Mouse (Mus musculus): Measurements from ENCODE around the gene Mup4.
"Not testable (repeated sequence)": the region's sequence is repeated elsewhere in the genome, so short reads cannot be mapped to it uniquely, and the experiment has no call there.

Mup4 gene

DNA sequence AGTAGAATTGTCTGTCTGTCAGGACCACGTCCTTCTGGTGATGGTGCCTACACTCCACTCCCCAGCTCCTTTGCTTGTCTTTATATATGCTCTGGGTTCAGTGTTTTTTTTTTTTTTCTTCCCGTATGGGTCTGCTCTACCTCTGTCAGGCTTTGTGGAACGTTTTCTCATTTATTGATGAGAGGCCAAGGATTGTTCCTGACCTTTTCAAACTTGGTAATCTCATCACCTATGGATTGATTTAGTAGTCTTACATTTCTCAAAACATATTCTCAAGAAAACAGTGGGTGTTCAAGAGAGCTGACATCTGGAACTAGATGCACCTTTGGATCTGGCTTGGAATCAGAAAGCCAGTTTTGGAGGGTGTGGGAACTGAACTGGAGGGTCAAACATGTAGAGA, at the start of gene Mup4:
TSS of gene Mup4 (minus strand) at position 101 of the 400 bp plus-strand sequence.
- DNase-seq (ENCODE audit: low read depth, low spot score) = no peak

DNA sequence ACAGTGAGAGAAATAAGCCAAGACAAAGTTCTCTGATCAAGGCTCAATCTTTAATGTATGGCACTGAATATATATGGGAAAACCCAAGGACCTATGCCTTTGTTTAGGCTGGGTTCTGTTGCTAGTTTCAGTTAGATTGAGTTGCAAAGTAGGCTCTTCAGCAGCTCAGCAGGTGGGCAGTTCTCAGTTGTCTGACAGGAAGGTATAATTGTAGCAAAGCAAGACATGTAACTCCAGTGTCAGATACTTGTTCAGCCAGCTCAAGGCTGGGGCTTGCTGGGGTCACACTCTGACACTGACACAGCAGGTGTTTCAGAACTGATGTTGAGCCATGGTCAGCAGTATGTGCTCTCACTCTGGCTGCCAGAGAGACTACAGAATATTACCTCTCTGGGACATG, 37.4 kb upstream of the Mup4 start:
- not testable (repeated sequence) for DNase-seq (ENCODE audit: low read depth, low spot score)

DNA sequence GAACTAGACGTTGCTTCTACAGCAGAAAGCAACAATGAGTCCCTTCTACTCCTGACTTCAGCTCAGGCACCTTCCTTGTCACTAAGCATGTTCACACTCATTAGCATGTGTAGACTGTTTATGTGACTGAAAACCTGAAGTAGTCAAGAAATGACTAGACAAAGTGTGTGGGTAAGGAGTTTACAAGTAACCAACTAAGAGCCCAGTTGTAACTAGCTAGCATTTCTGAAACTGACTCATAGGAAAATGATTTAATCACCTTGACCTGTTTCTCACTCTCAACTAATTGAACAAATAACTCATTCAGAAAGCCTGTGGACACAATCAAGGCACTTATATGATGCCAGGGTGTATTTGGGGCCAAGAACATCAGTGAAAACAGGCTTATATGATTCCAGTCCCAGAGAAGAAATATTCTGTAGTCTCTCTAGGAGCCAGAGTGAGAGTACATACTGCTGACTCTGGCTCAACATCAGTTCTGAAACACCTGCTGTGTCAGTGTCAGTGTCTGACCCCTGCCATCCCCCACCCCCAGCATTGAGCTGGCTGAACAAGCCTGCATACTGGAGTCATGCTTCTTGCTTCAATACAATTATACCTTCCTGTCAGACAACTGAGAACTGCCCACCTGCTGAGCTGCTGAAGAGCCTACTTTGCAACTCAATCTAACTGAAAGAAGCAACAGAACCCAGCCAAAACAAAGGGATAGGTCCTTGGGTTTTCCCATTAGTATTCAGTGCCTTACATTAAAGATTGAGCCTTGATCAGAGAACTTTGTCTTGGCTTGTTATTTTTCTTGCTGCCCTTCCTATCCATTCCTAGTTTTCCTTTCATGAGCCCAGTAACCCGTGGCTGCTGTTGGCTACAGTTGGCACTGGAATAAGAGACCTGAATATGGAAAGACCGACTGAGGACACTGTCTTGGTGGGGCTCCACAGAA, 3.2 kb upstream of the Mup4 start, which contains the start of gene Mup6:
TSS of gene Mup6 (plus strand) at position 890 of the 940 bp plus-strand sequence.
- no peak for DNase-seq (ENCODE audit: low read depth, low spot score)

DNA sequence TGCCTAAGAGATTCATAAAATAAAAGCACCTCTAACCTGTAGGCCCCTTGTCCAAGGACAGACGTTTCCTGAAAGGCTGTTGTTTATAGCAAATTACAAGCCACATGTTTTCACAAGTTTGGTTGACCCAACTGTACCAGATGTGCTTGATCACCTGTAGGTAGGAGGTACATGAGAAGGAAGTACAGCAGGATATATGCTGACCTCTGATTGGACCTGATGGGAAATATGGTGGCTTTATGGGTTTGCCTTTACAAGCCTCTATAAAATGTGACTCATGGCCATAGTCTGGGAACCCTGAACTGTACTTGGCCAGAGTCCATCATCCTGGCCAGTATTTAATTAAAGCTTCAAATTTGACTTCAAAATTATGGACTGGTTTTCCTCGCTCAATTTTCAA, 23.0 kb downstream of the Mup4 start:
- DNase-seq (ENCODE audit: low read depth, low spot score) = no peak

DNA sequence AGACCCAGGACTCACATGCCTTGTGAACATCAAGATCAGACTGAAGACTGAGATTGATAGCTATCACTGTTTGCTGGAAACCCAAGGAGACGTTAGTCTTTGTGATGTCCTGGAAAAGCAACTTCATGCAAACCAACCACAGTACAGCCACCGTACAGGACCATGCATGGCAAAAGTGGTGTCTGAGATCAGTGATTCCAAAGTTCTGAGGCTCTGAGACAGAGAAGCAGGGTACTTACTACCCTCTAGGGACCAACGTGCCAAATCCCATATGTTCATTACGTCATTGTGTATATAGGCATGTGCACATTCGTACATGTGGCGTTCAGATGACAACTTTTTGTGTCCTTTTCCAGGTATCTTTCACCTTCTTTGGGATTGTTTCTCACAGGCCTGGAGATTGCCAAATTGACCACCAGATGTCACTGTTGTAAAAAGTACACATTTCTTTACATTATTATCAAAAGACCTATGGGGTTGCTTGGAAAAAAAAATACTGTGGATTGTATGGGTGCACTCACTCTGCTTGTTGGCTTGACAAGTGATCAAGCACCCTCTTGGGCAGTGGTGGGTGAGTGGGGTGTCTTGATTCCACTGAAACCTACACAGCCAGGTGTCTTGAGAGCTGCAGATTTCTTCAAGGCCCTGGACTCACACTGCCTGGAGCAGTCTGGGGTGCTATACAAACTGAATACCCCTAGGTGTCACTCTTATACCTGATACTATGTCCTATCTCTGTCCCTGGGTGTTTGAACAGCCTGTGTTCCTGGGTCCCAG, 27.8 kb downstream of the Mup4 start:
- DNase-seq (ENCODE audit: low read depth, low spot score) = no peak

DNA sequence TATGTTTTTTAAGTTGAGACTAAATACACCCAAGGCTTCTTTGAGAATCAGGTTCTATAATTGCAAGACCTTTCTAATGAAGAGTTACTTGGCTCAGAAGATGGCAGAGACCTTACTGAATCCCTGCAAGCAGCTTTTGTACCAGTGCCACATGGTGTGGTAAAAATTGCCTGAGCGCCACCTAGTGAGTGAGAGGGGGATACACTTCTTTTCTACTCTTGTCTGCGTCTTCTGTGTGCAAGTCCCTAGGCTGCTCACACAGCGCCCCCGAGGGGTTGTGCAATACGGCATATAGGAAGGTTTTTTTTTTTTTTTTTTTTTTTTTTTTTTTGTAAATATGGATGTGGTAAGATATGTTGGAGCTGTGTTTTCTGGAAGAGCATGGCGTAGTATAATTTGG, 32.2 kb downstream of the Mup4 start:
- no peak for DNase-seq (ENCODE audit: low read depth, low spot score)

DNA sequence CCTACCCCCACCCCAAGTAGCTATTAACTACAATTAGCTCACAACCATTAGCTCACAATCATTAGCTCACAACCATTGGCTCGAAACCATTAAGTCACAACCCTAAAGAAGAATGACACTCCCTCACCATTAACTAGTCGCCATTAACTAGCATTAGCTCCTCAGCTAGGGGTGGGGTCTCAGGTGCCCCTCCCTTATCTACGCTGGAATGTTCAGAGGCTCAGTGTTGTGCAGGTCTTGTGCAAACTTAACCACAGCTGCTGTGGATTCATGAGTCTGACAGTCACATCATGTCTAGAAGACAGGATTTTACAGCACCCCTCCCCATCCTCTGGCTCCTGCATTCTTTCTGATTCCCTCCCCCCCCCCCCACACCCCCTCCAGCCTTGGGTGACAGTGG, 32.8 kb downstream of the Mup4 start:
- no peak for DNase-seq (ENCODE audit: low read depth, low spot score)

DNA sequence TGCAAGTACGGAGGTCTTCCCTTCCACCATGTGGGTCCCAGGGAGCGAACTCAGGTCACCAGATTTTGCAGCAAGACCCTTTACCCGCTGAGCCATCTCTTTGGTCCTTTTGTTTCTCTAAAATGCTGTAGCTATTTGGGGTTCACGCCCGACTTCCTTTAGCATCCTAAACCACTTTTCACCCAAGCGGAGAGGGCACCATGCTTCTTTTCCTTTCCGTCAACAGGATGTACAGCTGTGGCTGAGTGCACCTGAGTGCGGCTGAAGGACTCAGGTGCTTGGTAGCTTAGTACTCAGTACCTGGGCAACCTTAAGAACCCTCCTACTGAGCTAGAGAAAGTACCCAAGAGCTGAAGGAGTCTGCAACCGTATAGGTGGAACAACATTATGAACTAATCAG, 35.4 kb downstream of the Mup4 start:
- no peak for DNase-seq (ENCODE audit: low read depth, low spot score)

DNA sequence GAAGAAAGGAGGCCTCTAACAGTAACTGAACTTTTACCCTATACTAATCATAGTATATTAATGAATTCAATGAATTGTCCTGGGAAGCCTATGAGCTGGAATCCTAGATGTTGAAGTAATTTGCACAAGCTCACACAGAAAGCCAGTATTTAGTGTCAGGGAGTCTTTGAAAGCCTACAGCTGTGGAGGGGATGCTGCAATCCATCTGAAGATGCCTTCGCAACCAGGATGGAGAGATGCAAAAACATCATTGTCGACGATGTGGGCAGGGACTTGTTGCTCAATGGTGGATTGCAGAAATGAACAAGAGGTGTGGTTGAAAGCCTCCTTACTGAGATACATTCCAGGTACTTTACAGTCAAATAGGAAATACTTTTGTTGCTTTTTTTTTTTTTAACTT, 42.5 kb downstream of the Mup4 start:
- DNase-seq (ENCODE audit: low read depth, low spot score) = no peak

DNA sequence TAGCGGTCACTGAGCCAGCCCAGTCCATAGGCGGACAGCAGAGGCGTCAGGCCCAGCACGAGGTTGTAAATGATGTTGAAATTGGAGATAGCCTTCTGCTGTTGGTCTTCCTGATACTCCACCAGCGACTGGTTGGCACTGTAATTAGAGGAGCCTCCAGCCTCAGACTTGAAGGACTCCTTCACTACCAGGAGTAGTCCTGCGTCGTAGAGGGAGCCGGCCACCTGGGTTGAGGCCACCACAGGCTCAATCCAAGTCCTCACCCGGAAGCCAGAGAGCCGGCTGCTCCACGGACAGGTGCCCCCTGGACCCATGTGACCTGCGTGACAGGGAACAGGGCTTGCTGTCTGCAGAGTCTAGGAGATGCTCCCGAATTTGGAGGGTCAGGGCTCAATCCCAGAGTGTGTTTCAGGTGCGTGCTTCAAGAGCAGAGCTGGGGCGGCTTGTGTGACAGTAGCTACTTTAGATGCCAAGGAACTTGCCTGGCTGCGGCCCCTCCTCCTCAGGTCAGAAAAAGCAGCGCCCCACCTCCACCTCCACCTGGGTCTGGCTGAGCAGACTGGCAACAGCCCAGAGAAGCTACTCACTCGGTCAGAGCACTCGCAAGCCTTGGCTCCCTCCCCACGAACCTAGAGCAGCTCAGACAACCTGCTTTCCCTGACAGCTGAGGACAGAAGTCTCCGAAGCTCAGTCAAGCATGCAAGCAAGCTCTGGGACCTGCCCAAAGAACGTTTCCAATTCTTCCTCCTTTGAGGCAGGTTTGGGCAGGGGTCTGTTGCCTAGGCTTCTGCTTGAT, 45.7 kb downstream of the Mup4 start, which contains the start of gene Slc46a2:
TSS of gene Slc46a2 (minus strand) at position 449 of the 796 bp plus-strand sequence.
- no peak for DNase-seq (ENCODE audit: low read depth, low spot score)

DNA sequence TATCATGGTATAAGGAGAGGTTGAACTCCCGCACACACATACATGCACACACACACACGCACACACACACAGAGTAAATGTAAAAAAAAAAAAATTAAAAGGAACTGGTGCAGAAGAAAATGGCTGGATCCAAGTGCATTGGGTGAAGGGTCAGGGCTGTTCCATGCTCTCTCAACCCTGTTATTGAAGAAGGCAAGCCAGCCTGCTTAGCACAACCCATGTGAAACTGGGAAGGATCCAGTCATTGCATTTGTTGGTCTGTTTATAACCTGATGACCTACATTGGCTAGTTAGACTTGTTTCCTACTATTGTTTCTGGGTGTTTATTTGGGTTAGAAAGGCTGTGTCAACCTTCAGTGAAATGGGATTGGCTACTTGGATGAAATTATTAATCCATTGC, 51.7 kb downstream of the Mup4 start:
- no peak for DNase-seq (ENCODE audit: low read depth, low spot score)

DNA sequence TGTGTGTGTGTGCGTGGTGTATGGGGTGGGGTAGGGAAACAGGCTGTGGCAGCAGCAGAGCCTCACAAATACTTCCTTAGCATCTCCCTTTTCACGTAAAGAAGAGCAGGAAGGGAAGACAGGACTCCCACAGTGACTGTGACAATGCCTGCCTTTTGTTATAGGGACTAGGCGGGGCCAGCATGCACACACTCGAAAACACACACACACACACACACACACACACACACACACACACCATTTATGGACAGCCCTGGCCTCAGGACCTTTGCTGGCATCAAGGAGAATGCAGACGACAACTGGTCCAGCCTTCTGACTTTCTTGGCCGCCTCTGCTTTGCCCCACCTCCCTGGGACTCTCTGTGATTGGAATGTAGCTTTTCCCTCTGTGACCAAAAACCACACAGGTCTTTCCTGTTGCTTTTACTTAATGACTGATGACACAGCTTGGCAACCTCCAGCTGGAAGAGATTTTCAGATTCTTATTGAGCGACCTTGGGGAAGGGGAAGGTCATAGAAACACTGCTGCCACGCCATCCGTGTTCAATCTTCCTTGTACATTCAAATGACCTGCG, 52.8 kb downstream of the Mup4 start:
- DNase-seq (ENCODE audit: low read depth, low spot score) = no peak

DNA sequence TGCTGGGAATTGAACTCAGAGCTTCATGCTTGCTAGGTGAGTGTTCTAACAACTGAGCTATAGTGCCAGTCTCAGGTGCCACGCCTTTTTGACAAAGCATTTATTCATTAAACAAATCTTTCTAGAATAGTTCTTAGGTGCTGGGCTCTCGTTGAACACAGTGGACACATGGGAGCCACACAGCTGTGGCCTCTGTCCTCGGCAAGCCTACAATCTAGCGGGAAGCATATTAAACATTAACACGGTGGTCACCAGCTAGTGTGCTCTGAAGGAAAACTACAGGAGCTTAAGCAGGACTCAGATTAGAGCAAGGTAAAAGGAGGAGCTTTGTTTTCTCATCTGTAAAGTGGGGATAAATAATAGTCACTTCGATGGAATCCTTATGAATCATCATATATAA, 53.4 kb downstream of the Mup4 start:
- DNase-seq (ENCODE audit: low read depth, low spot score) = no peak

Data from brain, embryonic 18.5 days (tissue).